Mouse (Mus musculus) mature B cell (primary cell): Measurements from ENCODE around the gene Crk.

Source experiments
- in situ Hi-C: fragments of 300-500 bp; cut with MboI; formaldehyde crosslinking; loops from 2 replicates; pipeline ENCODE4 v1.14.3; 2019

The Crk gene

GRCm38 (mm10) chr11:75738477-75738821 is 59.4 kb downstream of the Crk start:
- in situ Hi-C loops: no loop called here

- in situ Hi-C loops: no loop called here
Measured at GRCm38 (mm10) chr11:75740204-75740603, 61.1 kb downstream of the Crk start.

- in situ Hi-C loops: no loop called here
Measured at GRCm38 (mm10) chr11:75741615-75742014, 62.6 kb downstream of the Crk start.

- in situ Hi-C loops: no loop called here
Measured at GRCm38 (mm10) chr11:75744761-75745160, 65.7 kb downstream of the Crk start.

- in situ Hi-C loops: no loop called here
Measured at GRCm38 (mm10) chr11:75750537-75750936, 71.5 kb downstream of the Crk start.

- in situ Hi-C loops: no loop called here
Measured at GRCm38 (mm10) chr11:75751082-75751481, 72.0 kb downstream of the Crk start.
